Mouse (Mus musculus) frontal cortex, postnatal 14 days (tissue): ENCODE measurements at regions not wholly inside any gene's neighbourhood (a gene's known extent, or its start where the extent isn't known, plus 50 kb on each side); places are given as distances from the start of the nearest gene placed in this dataset.
A peak's percentile ranks its signal among the peaks of the same experiment; 100 is the strongest.

Experiments used
- DNase-seq, 2 experiments: peaks; one replicate each; pipeline ENCODE4 v3.0.0; 2022; ENCODE audit warnings: low spot score in 2 of 2

DNA sequence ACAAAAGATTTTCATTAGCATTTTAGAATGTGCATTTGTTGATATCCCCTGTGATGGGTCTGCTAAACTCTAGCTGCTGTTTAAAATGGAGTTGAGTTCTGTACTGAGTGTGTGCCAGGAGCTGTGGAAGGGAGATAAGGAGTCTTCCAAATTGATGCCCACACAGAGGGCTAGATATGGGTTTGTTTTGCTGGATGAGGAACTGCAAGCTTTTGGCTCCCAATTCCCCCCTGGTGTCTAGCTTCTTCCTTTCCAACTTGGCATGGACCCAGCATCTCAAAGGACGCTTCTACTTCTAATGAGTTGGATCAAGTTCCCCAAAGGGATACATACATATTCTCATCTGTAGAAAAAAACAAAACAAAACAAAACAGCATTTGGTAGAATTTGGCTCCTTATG lies 577.0 kb upstream of the Large1 start:
- DNase-seq = no peak

DNA sequence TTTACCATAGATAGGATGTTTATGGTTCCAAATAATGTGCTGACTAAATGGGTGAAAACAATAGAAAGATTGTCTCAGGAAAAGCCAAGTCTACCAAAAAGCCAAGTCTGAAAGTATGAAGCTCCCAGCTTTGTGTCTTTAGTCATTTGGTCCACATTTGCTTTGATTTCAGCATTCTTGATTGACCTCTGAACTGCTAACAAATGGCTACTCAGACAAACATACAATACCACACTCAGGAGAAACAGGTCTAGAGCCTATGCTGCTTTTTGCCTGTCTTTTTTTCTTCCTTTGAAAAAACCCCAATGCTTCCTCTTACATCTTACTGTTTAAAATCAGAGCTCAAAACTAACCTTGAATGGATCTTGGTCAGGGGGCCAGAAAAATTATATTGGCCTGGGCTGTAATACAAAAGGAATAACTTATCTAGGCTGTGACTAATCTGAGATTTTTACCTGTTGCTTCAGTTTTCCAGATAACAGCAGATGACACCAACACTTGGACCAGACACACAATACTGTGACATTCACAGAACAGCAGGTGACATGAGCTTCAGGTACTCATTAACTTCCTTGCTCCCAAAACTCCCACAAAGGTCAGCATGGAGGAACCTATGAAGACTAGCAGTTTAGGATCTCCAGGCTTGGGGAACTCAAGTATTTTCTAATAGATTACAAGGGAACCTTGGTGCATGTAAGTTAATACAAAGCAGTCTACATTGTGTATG lies 572.3 kb upstream of the Large1 start:
- no peak for DNase-seq

GRCm38 (mm10) chr8:73923181-73923580 lies 569.8 kb upstream of the Large1 start:
- DNase-seq = peak in 1 of 2 experiments; percentile 6

DNA sequence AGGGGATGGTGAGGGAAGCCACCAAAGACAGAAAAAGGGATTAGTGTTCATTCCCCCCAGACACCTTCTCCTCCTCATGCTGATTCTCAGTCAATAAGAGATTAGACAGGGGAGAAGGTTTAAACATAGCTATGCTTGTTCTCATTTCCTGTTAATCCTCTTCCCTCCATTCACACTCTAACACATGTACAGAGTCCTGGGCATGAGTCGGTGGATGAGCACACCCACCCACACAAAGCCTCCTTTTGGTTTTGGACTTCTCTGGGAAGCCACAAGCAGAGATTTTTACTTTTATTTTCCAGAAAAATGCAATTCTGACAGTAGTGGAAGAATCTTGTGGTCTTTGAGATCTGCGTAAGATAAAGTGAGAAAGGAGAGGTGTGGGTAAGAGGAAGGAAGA lies 567.8 kb upstream of the Large1 start:
- DNase-seq = no peak

GRCm38 (mm10) chr8:73920564-73920963 lies 567.2 kb upstream of the Large1 start:
- no peak for DNase-seq

DNA sequence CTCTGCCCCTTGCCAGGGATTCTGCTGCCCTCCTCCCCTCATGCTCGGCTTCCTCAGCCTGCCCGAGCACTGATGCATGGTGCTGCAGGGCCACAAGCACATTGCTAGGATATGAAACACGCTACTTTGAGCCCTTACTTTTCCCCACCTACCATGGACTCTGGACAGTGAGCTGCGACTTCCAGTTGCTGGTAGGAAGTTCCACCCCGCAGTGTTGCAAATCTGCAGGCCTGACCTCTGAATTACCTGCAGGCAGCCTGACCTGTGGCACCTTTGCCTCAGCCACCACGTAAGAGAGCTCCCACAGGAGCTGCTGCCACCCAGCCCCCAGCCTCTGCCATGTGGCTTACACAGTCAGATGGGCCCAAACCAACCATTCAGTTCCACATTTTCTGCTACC lies 551.7 kb upstream of the Large1 start:
- DNase-seq = no peak

- DNase-seq = no peak
Measured at GRCm38 (mm10) chr8:73903838-73904237, 550.5 kb upstream of the Large1 start.

- DNase-seq = no peak
Measured at GRCm38 (mm10) chr8:73885976-73886375, 532.6 kb upstream of the Large1 start.

- DNase-seq = no peak
Measured at GRCm38 (mm10) chr8:73881606-73882005, 528.3 kb upstream of the Large1 start.
